Mouse (Mus musculus): ENCODE data around the gene Phf13. TPM values are rescaled to one million over a fixed set of nuclear protein-coding genes. Genes with fewer than 3 reads are reported as not detected.

Phf13 gene
- polyA plus RNA-seq, 1 experiment from 2014 or later: 38.0 TPM

DNA sequence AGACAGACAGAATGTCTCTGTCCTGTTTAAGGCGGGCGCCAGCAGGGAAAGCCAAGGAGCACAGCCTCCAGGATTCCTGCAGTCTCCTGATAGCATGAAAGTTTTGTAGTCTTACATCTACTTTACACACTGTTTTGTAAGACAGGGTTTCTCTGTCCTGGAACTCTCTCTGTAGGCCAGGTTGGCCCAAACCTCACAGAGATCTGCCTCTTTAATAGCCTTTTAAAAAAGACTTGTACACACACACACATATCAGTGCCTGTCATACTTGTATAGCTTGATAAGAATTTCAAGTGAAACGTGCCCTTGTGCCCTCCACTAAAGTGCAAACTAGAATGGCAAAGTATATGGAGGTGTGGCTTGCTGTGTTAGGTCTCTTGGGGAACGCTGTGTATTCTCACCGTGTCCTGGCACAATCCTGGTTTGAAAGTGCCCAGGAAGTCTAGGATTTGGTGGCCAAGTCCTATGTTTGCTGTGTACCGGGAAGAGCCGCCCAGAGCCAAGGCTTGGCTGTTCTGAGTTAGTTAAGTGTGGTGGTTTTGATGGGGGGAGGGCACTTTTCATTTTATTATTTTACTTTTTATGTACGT is 15.2 kb upstream of the Phf13 start:
- H3K9ac ChIP-seq: peak overlapping the region; percentile 78
- peaks cover 41% of the 10 kb centered on the region for H3K36me3 ChIP-seq
- H3K4me1 ChIP-seq: peaks cover 44% of the 10 kb centered on the region
- H3K4me2 ChIP-seq: peak overlapping the region; percentile 100
- peaks cover 14% of the 10 kb centered on the region for H3K27me3 ChIP-seq
- no peak overlapping the region; the same call in 1 of the 2 replicates for H3K27ac ChIP-seq
- H3K4me3 ChIP-seq: peak overlapping the region; percentile 75
- no peaks in the 10 kb centered on the region for H3K9me3 ChIP-seq
- ATAC-seq (ENCODE audit: insufficient number of reproducible peaks, insufficient read depth, low FRiP score, low TSS enrichment, low read depth): no peak
- 66% methylated on average over 8 of the region's 8 CpGs for WGBS

GRCm38 (mm10) chr4:152010707-152011134 is 14.7 kb upstream of the Phf13 start:
- no peak overlapping the region; the same call in 1 of the 2 replicates for H3K27ac ChIP-seq
- H3K4me1 ChIP-seq: peaks cover 44% of the 10 kb centered on the region

GRCm38 (mm10) chr4:152010091-152010706 is 14.1 kb upstream of the Phf13 start:
- peak overlapping the region; percentile 88 for H3K27ac ChIP-seq
- H3K36me3 ChIP-seq: peaks cover 31% of the 10 kb centered on the region
- WGBS: 2% methylated on average over 10 of the region's 10 CpGs
- no peak for ATAC-seq (ENCODE audit: insufficient number of reproducible peaks, insufficient read depth, low FRiP score, low TSS enrichment, low read depth)
- H3K4me2 ChIP-seq: peak overlapping the region; percentile 100
- peaks cover 44% of the 10 kb centered on the region for H3K4me1 ChIP-seq
- peak overlapping the region; percentile 78 for H3K9ac ChIP-seq
- H3K27me3 ChIP-seq: peaks cover 14% of the 10 kb centered on the region
- H3K4me3 ChIP-seq: peak overlapping the region; percentile 75
- no peaks in the 10 kb centered on the region for H3K9me3 ChIP-seq

More at GRCm38 (mm10) chr4:152010707-152011134, 14.7 kb upstream of the Phf13 start:
- H3K4me3 ChIP-seq: peak overlapping the region; percentile 75
- 9% methylated on average over 13 of the region's 13 CpGs for WGBS
- ATAC-seq (ENCODE audit: insufficient number of reproducible peaks, insufficient read depth, low FRiP score, low TSS enrichment, low read depth): no peak
- H3K4me2 ChIP-seq: peak overlapping the region; percentile 100
- H3K9ac ChIP-seq: peak overlapping the region; percentile 78
- H3K27me3 ChIP-seq: peaks cover 14% of the 10 kb centered on the region
- no peaks in the 10 kb centered on the region for H3K9me3 ChIP-seq
- H3K36me3 ChIP-seq: peaks cover 36% of the 10 kb centered on the region

DNA sequence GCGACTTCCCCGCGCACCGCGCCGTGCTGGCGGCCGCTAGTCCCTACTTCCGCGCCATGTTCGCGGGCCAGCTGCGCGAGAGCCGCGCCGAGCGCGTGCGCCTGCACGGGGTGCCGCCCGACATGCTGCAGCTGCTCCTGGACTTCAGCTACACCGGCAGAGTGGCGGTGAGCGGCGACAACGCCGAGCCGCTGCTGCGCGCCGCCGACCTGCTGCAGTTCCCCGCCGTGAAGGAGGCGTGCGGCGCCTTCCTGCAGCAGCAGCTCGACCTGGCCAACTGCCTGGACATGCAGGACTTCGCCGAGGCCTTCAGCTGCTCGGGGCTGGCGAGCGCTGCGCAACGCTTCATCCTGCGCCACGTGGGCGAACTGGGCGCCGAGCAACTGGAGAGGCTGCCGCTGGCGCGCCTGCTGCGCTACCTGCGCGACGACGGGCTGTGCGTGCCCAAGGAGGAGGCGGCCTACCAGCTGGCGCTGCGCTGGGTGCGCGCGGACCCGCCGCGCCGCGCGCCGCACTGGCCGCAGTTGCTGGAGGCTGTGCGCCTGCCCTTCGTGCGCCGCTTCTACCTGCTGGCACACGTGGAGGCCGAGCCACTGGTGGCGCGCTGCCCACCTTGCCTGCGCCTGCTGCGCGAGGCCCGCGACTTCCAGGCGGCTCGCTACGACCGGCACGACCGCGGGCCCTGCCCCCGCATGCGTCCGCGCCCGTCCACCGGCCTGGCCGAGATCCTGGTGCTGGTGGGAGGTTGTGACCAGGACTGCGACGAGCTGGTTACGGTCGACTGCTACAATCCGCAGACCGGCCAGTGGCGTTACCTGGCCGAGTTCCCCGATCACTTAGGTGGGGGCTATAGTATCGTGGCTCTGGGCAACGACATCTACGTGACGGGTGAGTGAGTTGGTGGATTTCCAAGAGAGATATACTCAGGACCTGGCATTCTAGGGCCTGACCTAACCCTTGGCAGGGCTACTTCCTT is 13.3 kb upstream of the Phf13 start:
- H3K4me3 ChIP-seq: peak overlapping the region; percentile 75
- peaks cover 24% of the 10 kb centered on the region for H3K36me3 ChIP-seq
- no peaks in the 10 kb centered on the region for H3K9me3 ChIP-seq
- H3K4me1 ChIP-seq: peaks cover 44% of the 10 kb centered on the region
- ATAC-seq (ENCODE audit: insufficient number of reproducible peaks, insufficient read depth, low FRiP score, low TSS enrichment, low read depth): peak; percentile 48
- under 1% methylated on average over 115 of the region's 115 CpGs for WGBS
- H3K27ac ChIP-seq: peak overlapping the region; percentile 88
- peak overlapping the region; percentile 78 for H3K9ac ChIP-seq
- peaks cover 14% of the 10 kb centered on the region for H3K27me3 ChIP-seq
- H3K4me2 ChIP-seq: peak overlapping the region; percentile 100

DNA sequence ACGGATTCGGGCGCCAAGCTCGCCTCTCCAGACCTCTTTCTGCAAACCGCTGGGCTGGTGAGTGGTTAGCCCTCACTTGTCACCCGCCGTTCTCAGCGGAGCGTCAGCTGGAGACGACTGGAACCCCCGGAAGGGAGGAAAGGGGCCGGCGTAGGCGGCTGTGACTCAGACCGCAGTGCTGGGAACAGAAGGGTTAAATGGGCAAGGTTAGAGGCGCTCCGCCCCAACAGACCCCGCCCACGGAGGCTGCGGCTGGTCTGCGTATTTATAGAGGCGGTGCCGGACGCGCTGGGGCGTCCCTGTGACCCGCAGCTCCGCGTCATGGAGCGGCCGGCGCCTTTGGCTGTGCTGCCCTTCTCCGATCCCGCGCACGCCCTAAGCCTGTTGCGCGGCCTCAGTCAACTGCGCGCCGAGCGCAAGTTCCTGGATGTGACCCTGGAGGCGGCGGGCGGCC is 12.6 kb upstream of the Phf13 start, which contains the start of gene Klhl21:
Gene Klhl21 (plus strand): TSS at position 182 of the 454 bp plus-strand sequence.
- Histone ChIP-seq H3K27ac (peak within 1 kb of the TSS; percentile 88), H3K9ac (peak within 1 kb of the TSS; percentile 78), H3K4me3 (peak within 1 kb of the TSS; percentile 75), H3K27me3 (peaks cover 14% of the 10 kb centered on the region), H3K4me2 (peak within 1 kb of the TSS; percentile 100), H3K4me1 (peaks cover 44% of the 10 kb centered on the region), H3K36me3 (peaks cover 17% of the 10 kb centered on the region), H3K9me3 (no peaks in the 10 kb centered on the region)
- WGBS: under 1% methylated on average over 43 of the region's 45 CpGs
- peak; percentile 83 for ATAC-seq (ENCODE audit: insufficient number of reproducible peaks, insufficient read depth, low FRiP score, low TSS enrichment, low read depth)

DNA sequence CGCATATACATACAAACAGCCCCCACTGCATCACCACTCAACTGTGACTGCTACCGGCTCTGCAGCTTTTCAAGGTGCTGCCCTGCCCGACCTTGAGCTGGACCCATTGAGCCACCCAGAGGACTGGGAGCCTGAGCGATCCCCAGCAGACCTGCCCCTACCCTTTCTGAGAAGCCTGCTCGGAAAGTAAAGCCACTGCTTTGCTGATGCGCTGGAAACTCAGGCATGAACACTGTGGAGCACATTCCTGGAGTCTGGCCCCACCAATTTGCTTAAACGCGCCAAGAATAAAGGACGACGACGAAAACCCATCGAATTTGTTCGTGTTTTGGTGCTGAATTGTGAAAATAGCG is 12.1 kb upstream of the Phf13 start:
- Histone ChIP-seq H3K4me1 (peaks cover 44% of the 10 kb centered on the region), H3K4me3 (peak overlapping the region; percentile 75), H3K36me3 (peaks cover 12% of the 10 kb centered on the region), H3K9me3 (no peaks in the 10 kb centered on the region), H3K9ac (peak overlapping the region; percentile 78), H3K27ac (peak overlapping the region; percentile 88), H3K4me2 (peak overlapping the region; percentile 100), H3K27me3 (peaks cover 14% of the 10 kb centered on the region)
- no peak for ATAC-seq (ENCODE audit: insufficient number of reproducible peaks, insufficient read depth, low FRiP score, low TSS enrichment, low read depth)
- WGBS: under 1% methylated on average over 14 of the region's 14 CpGs

GRCm38 (mm10) chr4:152007481-152008147 is 11.6 kb upstream of the Phf13 start:
- peaks cover 44% of the 10 kb centered on the region for H3K4me1 ChIP-seq
- H3K27me3 ChIP-seq: peaks cover 14% of the 10 kb centered on the region
- H3K9ac ChIP-seq: peak overlapping the region; percentile 78
- H3K9me3 ChIP-seq: no peaks in the 10 kb centered on the region
- H3K4me2 ChIP-seq: peak overlapping the region; percentile 100
- WGBS: 3% methylated on average over 8 of the region's 8 CpGs
- peaks cover 7% of the 10 kb centered on the region for H3K36me3 ChIP-seq
- H3K27ac ChIP-seq: peak overlapping the region; percentile 88
- no peak for ATAC-seq (ENCODE audit: insufficient number of reproducible peaks, insufficient read depth, low FRiP score, low TSS enrichment, low read depth)
- H3K4me3 ChIP-seq: peak overlapping the region; percentile 75

DNA sequence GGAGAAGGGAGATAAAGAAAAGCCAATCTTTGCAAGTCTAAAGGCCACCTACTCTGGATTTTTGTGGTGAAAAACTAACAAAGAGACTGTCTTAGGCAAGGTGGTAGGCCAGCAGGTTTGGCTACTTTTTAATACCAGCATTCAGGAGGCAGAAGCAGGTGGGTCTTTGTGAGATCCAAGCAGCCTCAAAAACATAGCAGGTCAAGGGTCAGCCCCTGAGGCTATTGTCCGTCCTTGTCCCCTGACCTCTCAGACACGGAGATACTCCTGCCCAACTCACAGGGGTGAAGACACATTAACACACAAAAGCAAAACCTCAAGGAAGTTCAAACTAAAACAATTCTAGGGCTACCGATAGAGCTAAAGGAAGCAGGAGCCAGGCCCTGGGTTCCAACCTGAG is 10.8 kb upstream of the Phf13 start:
- Histone ChIP-seq H3K4me2 (no peak overlapping the region), H3K4me3 (no peak overlapping the region), H3K9ac (no peak overlapping the region), H3K27me3 (peaks cover 14% of the 10 kb centered on the region), H3K27ac (no peak overlapping the region), H3K9me3 (no peaks in the 10 kb centered on the region), H3K36me3 (no peaks in the 10 kb centered on the region), H3K4me1 (peaks cover 40% of the 10 kb centered on the region)
- ATAC-seq (ENCODE audit: insufficient number of reproducible peaks, insufficient read depth, low FRiP score, low TSS enrichment, low read depth): no peak
- whole genome bisulfite sequencing: 10% methylated on average over 3 of the region's 3 CpGs

GRCm38 (mm10) chr4:152006137-152006536 is 10.1 kb upstream of the Phf13 start:
- H3K27ac ChIP-seq: no peak overlapping the region
- H3K4me2 ChIP-seq: no peak overlapping the region
- H3K4me1 ChIP-seq: peaks cover 33% of the 10 kb centered on the region
- no peak overlapping the region for H3K4me3 ChIP-seq
- WGBS: 77% methylated on average over 6 of the region's 6 CpGs
- ATAC-seq (ENCODE audit: insufficient number of reproducible peaks, insufficient read depth, low FRiP score, low TSS enrichment, low read depth): no peak
- H3K36me3 ChIP-seq: no peaks in the 10 kb centered on the region
- no peak overlapping the region for H3K9ac ChIP-seq
- no peaks in the 10 kb centered on the region for H3K9me3 ChIP-seq
- peaks cover 14% of the 10 kb centered on the region for H3K27me3 ChIP-seq

DNA sequence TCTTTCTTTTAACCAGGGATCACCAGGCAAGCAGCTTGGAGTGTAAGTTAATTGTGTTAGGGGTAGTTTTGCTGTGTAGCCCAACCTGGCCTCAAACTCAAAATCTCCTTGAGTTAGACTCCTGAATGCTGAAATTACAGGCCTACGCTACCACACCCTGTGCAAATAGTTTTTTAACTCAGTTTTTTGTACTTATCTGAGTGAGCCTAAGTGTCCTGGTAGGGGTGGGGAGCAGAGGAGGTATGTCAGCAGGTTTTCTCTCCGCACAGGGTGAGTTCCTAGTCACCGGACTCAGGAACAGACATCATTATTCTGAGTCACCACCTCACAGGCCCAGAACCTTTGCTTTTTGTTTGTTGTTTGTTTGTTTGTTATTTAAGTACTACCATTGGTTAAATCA is 6.0 kb upstream of the Phf13 start:
- Histone ChIP-seq H3K27ac (no peak overlapping the region), H3K9ac (no peak overlapping the region), H3K4me3 (no peak overlapping the region), H3K9me3 (no peaks in the 10 kb centered on the region), H3K4me1 (peaks cover 10% of the 10 kb centered on the region), H3K36me3 (no peaks in the 10 kb centered on the region), H3K4me2 (no peak overlapping the region), H3K27me3 (peaks cover 2% of the 10 kb centered on the region; the same call in 1 of the 2 replicates)
- 93% methylated on average over 3 of the region's 3 CpGs for WGBS
- ATAC-seq (ENCODE audit: insufficient number of reproducible peaks, insufficient read depth, low FRiP score, low TSS enrichment, low read depth): no peak

- H3K4me3 ChIP-seq: no peak overlapping the region
- 59% methylated on average over 4 of the region's 4 CpGs for WGBS
- H3K9me3 ChIP-seq: no peaks in the 10 kb centered on the region
- peaks cover 8% of the 10 kb centered on the region for H3K4me1 ChIP-seq
- H3K27ac ChIP-seq: no peak overlapping the region
- no peak overlapping the region for H3K9ac ChIP-seq
- H3K36me3 ChIP-seq: no peaks in the 10 kb centered on the region
- H3K27me3 ChIP-seq: no peaks in the 10 kb centered on the region
- ATAC-seq (ENCODE audit: insufficient number of reproducible peaks, insufficient read depth, low FRiP score, low TSS enrichment, low read depth): no peak
- no peak overlapping the region for H3K4me2 ChIP-seq
These were observed 5.3 kb upstream of the Phf13 start for GRCm38 (mm10) chr4:152001335-152001734.

All from embryonic facial prominence, embryonic 13.5 days (tissue).